Mouse (Mus musculus): ENCODE measurements at regions not wholly inside any gene's neighbourhood (a gene's known extent, or its start where the extent isn't known, plus 50 kb on each side); places are given as distances from the start of the nearest gene placed in this dataset.
A peak's percentile ranks its signal among the peaks of the same experiment; 100 is the strongest.

DNA sequence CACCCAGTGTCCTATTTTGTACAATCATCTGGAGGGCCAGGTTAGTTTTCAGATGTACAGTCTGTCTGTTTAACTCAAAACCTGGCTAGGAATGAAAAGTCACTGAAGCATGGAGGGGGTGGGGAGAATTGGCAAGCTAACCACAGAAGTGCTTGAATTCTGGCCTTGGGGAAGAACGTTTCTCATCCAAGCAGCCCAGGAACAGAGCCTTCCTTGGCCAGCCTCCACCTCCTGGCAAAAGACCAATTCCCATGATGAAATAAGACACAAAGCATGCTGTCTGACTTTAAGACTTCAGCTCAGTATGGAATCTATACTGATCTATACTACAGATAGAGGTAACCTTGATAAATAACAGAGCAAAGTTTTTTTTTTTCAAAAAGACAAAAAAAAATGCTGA, 80.3 kb upstream of the Zfp648 start:
- peak; percentile 57 to 66 for DNase-seq

DNA sequence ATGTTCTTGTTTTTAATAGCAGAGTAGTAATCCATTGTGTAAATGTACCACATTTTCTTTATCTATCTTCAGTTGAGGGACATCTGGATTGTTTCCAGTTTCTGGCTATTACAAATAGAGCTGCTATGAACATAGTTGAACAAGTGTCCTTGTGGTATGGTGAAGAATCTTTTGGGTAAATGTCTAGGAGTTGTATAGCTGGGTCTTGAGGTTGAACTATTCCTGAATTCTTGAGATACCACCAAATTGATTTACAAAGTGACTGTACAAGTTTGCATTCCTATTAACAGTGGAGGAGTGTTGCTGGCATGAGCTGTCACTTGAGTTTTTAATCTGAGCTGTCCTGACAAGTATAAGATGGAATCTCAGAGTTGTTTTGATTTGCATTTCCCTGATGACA, 76.0 kb upstream of the Zfp648 start:
- no peak for DNase-seq

GRCm38 (mm10) chr1:154126487-154126886, 74.5 kb upstream of the Zfp648 start:
- no peak for DNase-seq

DNA sequence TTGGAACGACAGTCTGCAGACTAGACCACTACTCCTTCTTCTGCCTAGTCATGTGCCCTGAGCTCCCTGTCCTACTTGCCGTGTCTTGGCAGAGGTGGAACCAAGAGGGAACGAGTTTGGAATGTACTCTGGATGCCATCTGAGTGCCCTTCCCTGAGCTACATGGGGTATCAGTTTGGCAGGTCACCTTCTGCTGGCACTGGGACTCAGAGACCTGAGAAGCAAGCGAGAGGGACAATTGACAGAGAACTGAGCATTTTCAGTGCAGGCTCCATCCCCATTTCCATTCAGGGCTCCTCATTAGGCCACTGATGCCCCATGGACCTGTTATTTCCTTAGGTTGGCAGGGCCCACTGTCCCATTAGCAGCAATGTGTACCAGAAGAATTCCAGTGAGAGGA, 61.5 kb upstream of the Zfp648 start:
- no peak for DNase-seq

GRCm38 (mm10) chr1:154143691-154144090, 57.3 kb upstream of the Zfp648 start:
- DNase-seq: no peak

DNA sequence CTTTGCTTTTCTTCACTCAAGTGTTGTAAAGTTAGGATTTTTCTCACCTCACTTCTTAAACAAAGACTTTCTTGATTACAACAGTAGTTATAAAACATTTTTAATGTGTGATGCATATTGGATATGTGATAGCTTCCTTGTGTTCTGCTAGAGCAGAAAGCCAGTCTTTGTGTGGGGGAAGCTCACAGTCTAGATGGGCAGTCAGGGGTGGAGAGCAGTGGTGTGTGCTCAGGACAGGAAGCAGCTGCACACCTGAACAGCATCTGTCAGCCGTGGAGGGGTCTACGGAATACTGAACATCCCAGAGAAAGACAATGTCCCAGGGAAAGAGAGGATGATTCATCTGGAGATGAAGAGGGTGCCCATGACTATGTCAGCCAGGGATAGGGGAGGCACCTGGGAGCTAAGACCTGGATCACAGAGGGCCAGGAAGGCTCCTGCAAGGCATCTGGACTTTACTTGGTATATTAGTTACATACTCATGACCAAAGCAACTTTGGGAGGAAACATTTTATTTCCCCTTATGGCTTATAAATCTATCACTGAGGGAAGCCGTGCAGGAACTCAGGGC, 53.9 kb upstream of the Zfp648 start:
- DNase-seq: peak in 1 of 2 experiments; percentile 13

DNA sequence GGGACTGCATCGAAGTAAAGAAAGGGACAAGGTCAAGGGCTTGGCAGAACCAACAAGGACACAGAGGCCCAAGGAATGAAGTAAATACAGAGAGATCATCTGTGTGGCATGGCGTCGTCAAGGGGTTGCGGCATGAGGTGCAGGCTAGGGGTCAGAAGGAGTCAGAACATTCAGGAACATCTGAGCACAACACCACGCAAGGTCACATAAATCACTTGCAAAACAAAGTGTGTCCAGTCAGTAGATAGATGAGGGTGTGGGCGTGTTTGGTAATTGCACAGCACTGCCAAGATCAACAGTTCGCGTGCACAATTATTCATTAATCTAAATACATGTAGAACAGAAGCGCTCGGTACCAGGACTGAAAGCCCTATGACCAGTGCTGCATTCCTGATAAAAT, 52.0 kb upstream of the Zfp648 start:
- DNase-seq: peak in 1 of 2 experiments; percentile 48

GRCm38 (mm10) chr1:154149431-154150143, 51.4 kb upstream of the Zfp648 start:
- peak in 1 of 2 experiments; percentile 6 for DNase-seq

- DNase-seq: peak; percentile 76 to 88
Measured at GRCm38 (mm10) chr1:154150167-154150851, 50.7 kb upstream of the Zfp648 start.

All from kidney, postnatal 4 days (tissue).